Mouse (Mus musculus) lung, postnatal 36 days (tissue): ENCODE data around the gene Npb.
A peak's percentile ranks its signal among the peaks of the same experiment; 100 is the strongest.
"Not testable (repeated sequence)": the region's sequence is repeated elsewhere in the genome, so short reads cannot be mapped to it uniquely, and the experiment has no call there.

Experiments used
- DNase-seq: peaks from one replicate; pipeline ENCODE4 v3.0.0; 2022; ENCODE audit warnings: mixed read lengths

Gene Npb

DNA sequence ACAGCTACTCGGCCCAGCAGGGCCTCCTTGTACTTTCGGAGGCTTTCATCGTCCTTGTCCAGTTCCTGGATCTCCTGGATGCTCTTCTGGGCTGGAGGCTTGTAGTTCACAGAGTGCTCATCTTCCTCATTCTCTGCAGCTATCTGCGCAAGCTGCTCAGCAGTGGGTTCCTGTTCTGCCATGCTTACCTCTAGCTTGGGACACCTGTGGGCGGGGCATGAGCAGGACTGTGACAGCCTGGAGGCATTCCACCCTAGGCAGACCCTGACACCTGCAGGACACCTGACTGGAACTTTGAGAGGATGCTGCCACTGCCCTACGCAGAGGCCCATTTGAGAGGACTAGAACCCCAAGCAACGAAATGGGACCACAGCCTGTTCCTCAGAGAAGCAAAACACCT lies 28.1 kb upstream of the Npb start:
- DNase-seq: peak; percentile 67

DNA sequence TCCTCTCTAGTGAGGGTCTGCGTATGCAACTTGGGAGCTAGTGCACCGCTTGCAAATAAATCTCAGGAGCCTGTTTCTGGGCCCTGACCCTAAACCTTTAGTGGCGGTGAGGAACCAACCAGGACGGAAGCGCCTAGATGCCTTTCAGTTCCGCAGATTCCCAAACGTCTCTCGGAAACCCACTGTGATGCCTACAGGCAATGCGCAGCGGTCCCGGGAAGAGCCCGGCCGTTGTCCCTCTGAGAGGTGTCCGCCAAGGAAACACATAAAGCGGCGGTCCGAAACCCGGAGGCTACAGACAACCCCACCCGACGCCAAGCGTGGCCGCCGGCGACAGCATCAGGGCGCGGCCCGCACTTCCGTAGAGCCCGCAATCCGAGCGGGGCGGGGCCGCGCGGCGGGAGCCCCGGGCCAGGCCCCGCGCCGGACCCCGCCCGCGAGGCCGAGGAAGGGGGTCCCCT lies 27.4 kb upstream of the Npb start:
- peak; percentile 58 for DNase-seq

DNA sequence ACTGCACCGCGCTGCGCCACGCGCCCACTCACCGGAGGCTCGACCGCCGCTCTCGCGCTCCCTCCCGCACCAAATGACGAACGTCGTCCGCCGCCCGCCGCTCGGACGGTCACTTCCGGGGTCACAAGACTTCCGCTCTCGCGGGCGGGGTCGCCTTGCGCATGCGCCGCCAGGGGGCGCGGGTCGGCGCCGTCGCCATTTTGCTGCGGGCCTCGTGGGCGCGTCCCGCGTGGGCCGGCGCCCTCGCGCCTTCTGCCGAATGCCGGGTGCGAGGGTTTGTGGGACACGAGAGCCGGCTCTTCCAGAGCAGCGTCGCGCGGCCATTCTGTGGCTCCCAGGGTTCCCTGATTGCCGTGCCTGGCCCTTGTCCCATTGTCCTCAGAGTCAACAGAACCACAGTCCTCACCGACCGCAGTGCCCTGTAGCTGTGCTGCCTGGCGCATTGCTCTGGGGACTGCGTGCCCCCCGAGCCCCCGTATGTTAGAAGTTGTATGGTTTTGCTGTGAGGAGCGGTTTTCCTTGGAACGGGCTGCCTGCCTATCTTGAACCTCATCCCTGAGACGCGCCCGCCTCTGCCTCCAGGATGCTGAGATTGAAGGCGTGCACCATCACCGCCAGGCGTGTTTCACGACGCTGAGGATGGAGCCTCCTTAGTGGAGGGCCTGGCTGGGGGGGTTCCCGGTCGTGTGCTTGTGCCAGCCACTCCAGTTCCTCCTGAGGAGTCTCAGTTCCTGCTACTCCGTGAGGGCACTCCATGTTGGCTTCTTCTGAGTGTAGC lies 26.6 kb upstream of the Npb start, which contains the start of gene Arhgdia:
TSS of gene Arhgdia (minus strand) at position 135 of the 778 bp plus-strand sequence.
- peak; percentile 89 for DNase-seq

DNA sequence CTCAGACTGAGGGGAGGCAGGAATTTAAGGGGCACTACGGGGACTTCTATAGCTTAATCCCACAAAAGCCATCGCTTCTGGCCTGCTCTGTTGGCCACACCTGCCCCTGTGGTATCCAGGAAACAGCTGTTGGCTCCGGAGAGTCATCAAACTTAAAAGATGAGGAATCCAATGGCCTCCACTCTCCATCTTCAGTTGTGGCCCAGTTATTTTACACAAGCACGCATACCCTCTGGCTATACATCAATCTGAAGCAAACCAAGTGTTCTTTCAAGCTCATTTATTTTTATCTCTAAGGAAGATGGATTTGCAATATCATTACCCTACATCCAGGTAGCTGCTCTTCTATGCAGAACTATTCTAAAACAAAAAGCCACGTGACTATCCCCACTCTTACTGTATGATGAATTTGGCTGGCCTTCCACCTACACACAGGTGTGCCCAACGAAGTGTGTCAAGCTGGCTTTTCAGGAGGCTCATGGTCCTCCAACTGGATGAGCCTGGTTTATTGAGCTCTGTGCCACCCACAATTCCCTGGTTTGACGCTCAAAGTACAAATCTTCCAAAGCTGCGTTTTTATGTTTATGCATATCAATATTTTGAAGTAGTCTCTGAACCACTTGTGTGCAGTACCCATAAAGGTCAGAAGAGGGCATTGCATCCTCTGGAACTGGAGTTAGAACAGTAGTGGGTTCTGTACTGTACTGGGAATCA lies 25.9 kb upstream of the Npb start:
- peak; percentile 84 for DNase-seq

DNA sequence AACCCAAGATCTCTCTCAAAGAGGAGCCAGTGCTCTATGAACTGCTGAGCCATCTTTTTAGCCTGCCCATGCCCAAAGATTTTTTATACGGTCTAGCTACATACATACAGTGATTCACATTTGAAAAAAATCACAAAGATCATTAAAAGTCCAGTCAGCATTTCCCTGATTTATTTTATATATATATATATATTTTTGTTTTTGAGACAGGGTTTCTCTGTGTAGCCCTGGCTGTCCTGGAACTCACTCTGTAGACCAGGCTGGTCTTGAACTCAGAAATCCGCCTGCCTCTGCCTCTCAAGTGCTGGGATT lies 25.3 kb upstream of the Npb start:
- DNase-seq: not testable (repeated sequence)

DNA sequence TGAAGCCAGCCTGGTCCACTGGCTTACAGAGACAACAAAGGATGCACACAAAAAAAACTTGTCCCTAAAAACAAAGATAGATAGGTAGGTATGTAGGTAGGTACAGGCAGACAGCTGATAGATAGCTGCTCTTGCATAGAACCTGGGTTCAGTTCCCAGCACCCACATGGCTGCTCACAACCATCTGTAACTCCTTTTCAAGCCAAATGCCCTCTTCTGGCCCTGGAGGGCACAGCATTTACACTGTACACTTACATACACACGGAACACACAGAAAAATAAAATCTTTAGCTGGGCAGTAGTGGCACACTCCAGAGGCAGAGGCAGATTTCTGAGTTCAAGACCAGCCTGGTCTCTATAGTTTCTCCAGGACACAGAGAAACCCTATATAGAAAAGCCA lies 24.3 kb upstream of the Npb start:
- DNase-seq: no peak

DNA sequence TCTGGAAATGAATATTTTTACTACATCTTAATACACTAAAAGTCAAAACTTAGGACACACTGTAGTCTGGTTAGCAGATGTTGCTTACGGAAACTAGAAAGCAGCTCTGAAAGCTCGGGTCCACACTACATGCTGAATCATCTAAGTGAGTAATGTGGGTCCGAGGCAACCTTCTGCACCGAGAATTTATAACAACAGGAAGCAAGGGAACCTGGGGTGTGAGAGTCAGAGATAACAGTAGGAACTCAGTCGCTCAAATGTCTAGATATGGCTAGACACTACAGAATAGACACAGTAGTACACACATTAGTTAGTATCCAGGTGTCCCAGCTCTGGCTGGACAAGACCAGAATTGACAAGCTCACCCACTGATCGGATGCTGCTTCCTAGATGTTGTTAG lies 19.7 kb upstream of the Npb start:
- no peak for DNase-seq

DNA sequence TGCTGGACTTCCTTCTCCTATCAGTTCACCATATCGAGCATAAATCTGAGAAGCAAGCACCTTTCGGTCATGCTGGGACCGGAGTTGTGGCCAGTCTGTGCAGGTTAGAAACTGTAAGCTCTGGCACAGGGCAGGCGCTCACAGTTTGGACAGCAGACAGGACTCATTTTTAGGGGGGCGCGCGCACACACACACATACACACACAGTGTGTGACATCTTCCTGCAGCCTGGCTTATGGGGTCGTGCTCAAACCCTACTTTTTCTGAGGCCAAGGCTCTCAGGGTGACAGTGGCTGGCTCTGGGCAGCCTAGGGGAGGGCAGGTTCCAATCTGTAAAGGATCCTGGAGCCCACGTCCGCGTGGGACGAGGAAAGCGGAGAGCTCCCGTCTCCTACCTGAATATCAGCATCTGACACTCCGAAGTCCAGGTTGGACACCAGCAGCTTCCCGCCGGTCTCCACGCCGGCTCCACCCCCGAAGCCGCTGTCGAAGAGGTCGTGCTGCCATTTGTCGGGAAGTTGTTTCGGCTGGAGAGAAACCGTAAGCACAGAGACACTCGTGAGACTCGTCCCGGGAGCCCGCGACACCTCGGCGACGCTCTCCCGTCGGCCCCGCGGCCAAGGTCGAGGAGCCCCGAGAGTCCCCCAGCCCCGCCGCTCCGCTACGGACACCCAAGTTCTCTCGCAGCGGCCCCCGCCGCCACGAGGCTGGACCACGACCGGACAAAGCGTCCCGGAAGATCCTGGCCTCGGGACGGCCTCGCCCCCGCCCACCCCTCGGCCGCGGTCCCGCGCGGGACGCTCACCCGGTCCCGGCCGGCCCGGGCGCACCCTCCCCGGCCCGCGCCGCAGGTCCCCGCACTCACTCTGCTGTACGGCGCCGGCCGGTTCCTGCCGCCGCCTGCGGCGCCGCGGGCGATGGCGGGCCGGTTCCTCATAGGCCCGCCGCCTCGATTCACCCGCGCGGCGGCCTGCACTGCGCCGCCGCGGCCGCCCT lies 10.7 kb upstream of the Npb start:
- DNase-seq: no peak

DNA sequence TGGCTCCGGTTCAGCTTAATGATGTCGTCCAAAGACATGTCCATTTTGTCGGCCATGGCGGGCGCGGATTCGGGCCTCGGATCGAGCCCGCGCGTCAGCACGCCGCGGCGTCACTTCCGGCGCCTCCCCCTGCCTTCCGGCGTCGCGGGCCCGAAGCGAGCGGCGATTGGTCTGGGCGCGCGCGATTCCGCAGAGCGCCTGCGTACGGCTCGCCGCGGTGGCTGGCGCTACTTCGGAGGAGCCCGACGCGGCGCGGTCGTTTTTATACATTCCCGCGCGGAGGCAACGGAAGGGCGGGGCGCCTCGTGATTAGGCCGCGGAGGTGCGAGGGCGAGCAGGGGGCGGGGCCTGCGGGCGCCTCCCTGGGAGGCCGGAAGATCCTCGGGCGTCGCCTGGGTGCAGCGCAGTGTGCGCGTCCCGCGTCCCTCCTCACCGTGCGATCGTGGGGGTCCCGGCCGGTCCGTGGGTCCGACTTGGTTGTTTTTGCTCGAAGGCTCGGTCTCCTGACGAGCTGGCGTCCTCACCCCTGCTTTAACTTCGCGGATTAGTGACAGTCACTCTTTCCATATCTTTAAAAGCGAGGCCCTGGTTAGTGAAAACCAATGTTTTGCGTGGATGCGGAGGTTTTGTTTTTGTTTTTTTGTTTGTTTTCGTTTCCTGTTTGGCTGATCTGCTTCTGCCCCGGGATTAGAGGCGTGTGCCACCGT lies 9.8 kb upstream of the Npb start, which contains the start of the genes Alyref and Anapc11:
TSS of gene Alyref (minus strand) at position 83 of the 707 bp plus-strand sequence.
TSS of gene Anapc11 (plus strand) at position 139 of the 707 bp plus-strand sequence.
- peak; percentile 95 for DNase-seq

DNA sequence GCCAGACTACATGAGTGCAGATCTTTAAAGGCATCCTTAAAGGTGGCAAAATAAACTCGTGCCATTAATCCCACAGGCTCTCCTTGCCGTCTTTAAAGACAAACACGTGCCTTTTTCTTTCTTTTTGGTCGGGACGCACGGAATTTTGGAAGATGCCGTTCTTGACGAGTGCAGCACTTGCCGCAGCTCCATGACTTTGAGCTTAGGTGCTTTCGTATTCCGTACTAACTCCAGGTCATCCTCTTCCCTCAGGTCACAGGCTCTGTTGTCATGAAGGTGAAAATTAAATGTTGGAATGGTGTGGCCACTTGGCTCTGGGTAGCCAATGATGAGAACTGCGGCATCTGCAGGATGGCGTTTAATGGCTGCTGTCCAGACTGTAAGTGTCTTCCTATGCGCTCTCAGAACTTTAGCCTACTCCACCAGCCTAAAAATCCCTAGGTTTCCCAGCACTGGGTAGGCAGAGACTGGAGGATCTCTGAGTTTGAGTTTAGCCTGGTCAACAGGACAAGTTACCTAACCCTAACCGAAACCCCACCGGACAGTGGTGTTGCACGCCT lies 9.2 kb upstream of the Npb start:
- no peak for DNase-seq

DNA sequence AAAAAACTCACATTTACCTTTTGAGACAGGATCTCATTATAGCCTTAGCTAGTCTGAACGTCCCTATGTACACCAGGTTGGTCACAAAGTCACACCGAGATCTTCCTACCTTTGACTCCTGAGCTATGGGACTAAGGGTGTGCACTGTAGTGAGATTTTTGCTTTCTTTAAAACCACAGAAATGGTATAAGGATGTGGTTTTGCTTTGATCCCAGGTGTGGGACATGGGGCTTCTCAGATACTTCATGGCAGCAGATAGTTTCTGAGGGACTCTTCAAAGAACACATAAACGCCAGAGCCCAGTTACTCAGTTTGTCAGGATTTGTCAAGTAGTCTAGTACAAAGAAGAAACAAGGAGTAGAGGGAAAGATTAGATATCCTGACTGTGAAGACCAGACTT lies 7.6 kb upstream of the Npb start:
- no peak for DNase-seq

DNA sequence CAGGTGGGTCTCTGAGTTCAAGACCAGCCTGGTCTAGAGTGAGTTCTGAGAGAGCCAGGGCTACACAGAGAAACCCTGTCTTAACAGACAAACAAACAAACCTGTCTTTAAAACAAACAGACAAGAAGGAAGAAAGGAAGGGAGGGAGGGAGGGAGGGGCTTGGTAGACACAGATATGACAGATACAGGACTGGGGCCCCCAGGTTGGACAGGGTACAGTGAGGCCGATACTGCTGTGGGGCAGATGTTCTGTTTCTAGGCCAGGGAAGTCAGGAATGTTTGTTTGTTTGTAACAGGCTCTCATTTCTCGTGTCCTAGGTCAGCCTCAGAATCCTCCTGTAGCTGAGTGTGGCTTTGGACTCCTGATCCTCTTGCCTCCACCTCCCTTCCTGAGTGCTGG lies 4.7 kb upstream of the Npb start:
- DNase-seq: no peak

DNA sequence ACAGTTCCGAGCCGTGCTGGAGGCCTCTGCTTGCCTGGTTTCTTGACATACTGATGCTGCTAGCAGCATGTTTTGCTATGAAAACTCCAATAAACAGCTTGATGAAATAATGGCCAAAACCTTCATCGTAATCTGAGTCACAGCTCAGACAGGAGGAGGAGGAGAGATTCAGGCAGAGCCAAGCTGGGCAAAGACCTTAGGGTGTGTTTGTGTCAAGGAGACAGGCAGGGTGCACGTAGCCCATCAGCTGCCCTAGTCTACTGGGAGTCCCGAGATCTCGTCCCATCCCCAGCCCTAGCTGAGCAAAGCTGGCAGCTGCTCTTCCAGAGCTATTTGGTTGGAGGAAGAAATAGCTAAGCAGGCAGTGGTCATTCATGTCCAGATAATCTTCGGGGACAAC lies 2.6 kb upstream of the Npb start:
- no peak for DNase-seq

DNA sequence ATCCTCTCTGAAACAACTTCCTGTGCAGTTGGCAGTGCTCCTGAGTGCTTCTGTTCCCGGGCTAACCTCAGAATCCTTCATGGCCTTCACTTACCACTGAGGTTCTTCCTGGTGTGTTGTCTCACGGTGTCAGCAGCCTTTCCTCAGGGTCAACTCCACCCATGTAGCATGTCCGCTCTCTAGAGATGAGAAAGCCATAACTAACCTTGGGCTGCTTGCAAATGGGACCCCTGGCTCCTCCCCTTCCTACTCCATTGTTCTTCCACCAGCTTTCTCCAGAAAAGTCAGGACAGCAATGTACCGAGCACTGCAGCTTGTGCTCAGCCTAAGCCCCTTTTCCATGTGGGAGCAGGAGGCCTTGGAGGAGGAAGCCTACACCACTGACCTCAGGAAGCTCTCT lies 1.5 kb upstream of the Npb start:
- DNase-seq: no peak

DNA sequence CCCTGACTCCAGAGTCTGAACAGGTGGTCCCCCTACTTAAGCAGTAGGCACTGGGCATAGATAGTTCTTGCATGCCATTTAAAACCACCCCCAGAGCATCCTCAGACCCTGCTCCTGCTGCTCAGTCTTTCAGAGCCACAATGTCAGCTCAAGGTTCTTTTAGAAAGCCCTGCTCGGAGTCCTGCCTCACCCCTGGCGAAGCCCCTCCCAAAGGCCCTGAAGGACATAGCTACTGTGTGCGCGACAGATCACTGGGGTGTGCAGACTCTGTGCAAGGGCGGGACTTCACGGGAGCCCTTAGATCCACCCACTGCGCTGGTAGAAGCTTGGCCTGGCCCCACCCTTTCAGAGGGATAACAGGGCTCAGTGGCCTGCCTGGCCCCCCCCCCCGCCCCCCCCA lies 973 bp downstream of the Npb start:
- no peak for DNase-seq

DNA sequence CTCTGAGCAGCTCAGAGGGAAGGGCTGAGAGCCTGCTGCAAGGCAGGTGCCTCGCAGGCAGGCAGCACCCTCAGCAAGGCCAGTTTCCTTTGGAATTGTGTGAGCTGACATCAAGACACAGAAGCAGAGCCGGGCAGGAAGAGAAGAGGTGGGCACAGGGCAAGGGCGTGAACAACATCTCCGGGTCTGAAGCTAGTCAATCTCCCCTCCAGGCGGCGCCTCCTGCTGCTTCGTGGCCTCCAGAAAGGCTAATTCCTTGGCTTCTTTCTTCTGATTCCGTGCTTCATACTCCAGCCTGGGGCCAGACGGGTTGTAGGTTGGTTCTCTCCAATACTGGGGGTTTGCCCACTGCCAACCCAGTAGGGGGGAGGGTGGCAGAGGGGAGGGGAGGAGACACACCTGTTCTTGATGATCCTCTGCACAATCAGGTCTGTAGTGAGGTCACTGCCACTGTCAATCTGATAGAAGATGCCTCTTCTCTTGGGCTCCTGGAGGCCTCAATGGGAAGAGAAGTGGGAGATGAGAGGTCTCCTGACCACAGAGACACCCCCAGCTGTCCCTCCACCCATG lies 2.3 kb downstream of the Npb start:
- no peak for DNase-seq

DNA sequence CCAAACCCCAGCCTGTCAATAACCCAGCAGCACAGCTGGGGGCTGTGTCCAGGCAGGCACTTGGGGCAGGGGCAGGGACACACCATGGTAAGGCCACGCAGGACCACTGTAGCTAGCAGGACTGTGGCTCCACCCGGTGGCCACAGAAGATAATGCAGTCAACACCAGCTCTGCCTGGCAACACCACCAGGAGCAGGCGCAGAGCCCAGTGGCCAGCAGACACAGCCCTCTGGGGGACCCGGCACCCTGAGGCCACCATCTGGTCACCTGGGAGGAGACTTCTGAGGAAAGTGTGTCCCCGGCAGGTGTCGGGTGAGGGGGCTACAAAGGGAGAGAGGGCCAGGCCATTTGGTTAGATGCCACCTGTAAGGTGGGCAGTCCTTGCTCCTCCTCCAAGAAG lies 4.5 kb downstream of the Npb start:
- peak; percentile 79 for DNase-seq

DNA sequence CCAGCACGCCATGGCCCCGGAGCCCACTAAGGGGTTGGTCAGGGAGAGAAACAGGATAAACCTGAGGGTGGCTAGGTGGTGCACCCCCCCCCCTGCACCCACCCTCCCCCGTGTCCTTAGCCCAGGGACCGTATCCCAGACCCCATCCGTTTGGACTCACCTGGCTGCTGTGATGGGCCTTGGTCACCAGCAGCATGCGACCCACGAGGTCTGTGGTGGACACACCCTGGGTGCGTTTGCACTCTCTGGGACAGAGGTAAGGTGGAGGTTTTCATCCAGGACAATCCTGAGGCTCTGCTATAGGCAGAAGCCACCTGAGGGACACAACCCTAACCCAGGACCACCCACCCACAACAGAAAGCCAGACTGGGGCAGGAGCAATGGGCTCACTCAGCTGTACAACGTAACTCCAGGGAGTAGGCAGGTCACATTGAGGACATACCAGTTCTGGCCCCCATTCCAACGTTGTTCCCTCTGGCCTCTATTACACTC lies 5.2 kb downstream of the Npb start:
- DNase-seq: no peak

DNA sequence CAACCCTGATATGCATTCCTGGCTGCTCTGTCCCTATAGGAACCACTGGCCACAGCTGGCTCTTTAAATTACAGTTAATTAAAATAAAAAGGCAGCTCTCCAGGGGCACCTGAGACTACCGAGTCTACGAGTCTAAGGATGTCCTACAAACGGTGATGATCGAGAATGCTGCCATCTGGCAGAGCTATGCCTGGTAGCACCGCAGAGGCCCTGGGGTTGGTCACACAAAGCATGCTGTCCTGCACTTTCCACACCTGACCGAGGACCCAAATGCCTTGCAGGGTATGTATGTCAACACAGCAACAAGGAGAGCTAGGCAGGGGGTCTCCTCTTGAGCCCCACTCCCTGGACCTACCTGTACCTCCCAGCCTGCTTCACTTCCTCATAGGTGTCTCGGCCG lies 5.7 kb downstream of the Npb start:
- no peak for DNase-seq

DNA sequence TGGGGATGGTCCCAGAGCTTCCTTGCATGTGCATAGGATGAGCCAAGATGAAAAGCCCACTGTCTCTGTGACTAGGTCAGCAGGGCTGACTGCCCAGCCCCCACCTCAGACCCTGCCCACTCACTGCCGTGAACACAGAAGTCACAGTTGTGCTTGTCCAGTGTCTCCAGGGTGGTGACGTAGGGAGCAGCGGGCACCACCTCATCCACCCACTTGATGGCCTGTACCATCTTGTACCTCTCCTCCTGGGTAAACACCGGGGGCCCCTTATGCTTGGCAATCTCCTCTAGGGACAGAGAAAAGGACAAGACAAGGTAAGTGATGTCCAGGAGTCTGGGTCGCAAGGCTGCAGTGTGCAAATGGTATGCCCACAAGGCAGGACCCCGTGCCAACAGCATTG lies 6.9 kb downstream of the Npb start:
- no peak for DNase-seq

DNA sequence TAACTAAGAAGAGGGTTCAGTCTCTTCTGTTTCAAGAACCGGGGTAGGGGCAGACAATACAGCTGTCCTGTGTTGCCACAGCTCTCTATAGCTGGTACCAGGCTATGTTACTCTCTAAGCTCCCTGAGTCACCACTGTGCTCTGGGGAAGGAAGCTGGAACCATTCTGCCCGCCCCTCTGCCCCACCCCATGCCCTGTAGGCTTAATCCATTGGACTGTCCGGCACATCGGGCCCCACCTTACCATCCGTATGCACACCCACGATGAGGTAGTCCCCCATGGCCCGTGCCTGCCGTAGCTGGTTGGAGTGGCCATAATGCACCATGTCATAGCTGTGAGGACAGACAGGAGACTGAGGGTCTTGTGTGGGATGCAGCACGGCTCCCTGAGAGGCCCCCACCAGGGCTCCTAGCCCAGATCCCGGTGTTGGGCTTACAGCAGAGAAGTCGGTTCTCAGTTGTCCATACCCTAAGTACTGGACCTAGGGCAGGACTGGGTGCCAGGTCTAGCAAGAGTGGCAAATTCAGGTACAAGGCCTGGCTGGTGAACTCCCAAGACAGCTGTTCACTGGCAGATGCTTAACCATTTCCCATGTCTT lies 7.4 kb downstream of the Npb start:
- no peak for DNase-seq
